Mouse (Mus musculus): ENCODE measurements around the gene Cox6a2. TPM values are rescaled to one million over a fixed set of nuclear protein-coding genes. Genes with fewer than 3 reads are reported as not detected.

Cox6a2 gene
- total and polyA plus RNA-seq, 3 experiments = 0.70 to 4.1 (median 1.1) TPM

DNA sequence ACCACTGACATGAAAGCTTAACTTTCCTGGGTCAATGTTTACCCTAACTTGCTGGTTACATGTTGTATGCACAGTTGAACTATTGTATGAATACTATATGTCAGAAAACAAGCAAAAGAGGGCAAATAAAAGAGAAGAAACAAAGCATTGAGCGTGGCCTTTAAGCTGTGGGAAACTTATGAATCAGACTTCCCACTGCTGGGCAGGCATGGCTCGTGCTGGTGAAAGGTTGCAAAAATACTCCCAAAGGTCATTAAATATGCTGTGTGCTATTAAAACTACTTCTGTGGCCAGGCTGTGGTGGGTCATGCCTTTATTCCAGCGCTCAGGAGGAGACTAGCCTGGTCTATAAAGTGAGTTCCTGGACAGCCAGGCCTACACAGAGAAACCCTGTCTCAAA lies 36.2 kb downstream of the Cox6a2 start:
- H3K4me1 ChIP-seq (ENCODE audit: control insufficient read depth in 1 of 2, insufficient read depth in 2 of 2) = peaks cover 4 to 6% of the 10 kb centered on the region in 2 experiments; a peak in 2 of 4 replicates
- H3K4me2 ChIP-seq (ENCODE audit: insufficient read depth, low read depth, poor library complexity, severe bottlenecking) = no peak overlapping the region
- DNase-seq (ENCODE audit: extremely low read depth) = no peak
- TF ChIP-seq PAX5 (IDR thresholded peaks at IDR 0.05; ENCODE audit: low read length) = no peak
- TF ChIP-seq JUN (IDR thresholded peaks at IDR 0.05; ENCODE audit: insufficient read depth, low read depth, low read length) = no peak
- TF ChIP-seq JUND (conservative IDR thresholded peaks at IDR 0.05; ENCODE audit: low read depth, low read length) = no peak
- TF ChIP-seq IRF4 (IDR thresholded peaks at IDR 0.05; ENCODE audit: low read depth, low read length) = no peak
- TF ChIP-seq ELF1 (IDR thresholded peaks at IDR 0.05; ENCODE audit: low read depth, low read length) = no peak
- no peak for TF ChIP-seq EP300 (IDR thresholded peaks at IDR 0.05; ENCODE audit: low read length)
- TF ChIP-seq ZC3H11A (IDR thresholded peaks at IDR 0.05; ENCODE audit: low read depth, low read length) = no peak
- no peak for TF ChIP-seq NRF1 (IDR thresholded peaks at IDR 0.05; ENCODE audit: low read depth, low read length)
- TF ChIP-seq MEF2A (IDR thresholded peaks at IDR 0.05; ENCODE audit: borderline replicate concordance, low read depth, low read length) = no peak
- no peak for TF ChIP-seq BHLHE40 (IDR thresholded peaks at IDR 0.05; ENCODE audit: low read depth, low read length)
- TF ChIP-seq HCFC1 (IDR thresholded peaks at IDR 0.05; ENCODE audit: low read depth, low read length) = no peak
- no peak for TF ChIP-seq RCOR1 (conservative IDR thresholded peaks at IDR 0.05; ENCODE audit: low read depth, low read length)
- TF ChIP-seq MXI1 (IDR thresholded peaks at IDR 0.05; ENCODE audit: low read depth, low read length) = no peak
- no peak for TF ChIP-seq MAZ (IDR thresholded peaks at IDR 0.05; ENCODE audit: low read depth, low read length)
- no peak for TF ChIP-seq GABPA (IDR thresholded peaks at IDR 0.05; ENCODE audit: insufficient replicate concordance, low read depth, low read length)
- TF ChIP-seq MAFK (IDR thresholded peaks at IDR 0.05; ENCODE audit: insufficient replicate concordance, low read length) = no peak
- TF ChIP-seq USF2 (conservative IDR thresholded peaks at IDR 0.05; ENCODE audit: low read depth, low read length) = no peak
- no peak for TF ChIP-seq MAX (IDR thresholded peaks at IDR 0.05; ENCODE audit: low read length)
- H3K27ac ChIP-seq (ENCODE audit: insufficient read depth, low read depth) = no peak overlapping the region
- H3K36me3 ChIP-seq (replicated peaks in 1 of 2; ENCODE audit: control insufficient read depth in 1 of 2, insufficient read depth in 1 of 2, low read length in 1 of 2) = no peaks in the 10 kb centered on the region
- no peaks in the 10 kb centered on the region for H3K9me3 ChIP-seq (replicated peaks; ENCODE audit: low read length)
- dilution Hi-C loops (cut with MboI; ENCODE audit: extremely low pct_ligation_motif_present, extremely low pct_unique_long_range_greater_than_20kb, low sequenced_read_pairs) = no loop called here
- H3K79me2 ChIP-seq (replicated peaks; ENCODE audit: control insufficient read depth, extremely low read depth, insufficient read depth, poor library complexity, severe bottlenecking) = no peaks in the 10 kb centered on the region
- no peak overlapping the region for H3K4me3 ChIP-seq (replicated peaks in 1 of 3; ENCODE audit: low read depth in 2 of 3, low read length in 2 of 3, poor library complexity in 1 of 3)
- in situ Hi-C loops (cut with MboI; ENCODE audit: low pct_ligation_motif_present, low pct_unique_long_range_greater_than_20kb, low sequenced_read_pairs) = no loop called here
- no peaks in the 10 kb centered on the region for H3K27me3 ChIP-seq (replicated peaks)
- no peak overlapping the region for H3K9ac ChIP-seq (ENCODE audit: insufficient read depth, low read depth)

DNA sequence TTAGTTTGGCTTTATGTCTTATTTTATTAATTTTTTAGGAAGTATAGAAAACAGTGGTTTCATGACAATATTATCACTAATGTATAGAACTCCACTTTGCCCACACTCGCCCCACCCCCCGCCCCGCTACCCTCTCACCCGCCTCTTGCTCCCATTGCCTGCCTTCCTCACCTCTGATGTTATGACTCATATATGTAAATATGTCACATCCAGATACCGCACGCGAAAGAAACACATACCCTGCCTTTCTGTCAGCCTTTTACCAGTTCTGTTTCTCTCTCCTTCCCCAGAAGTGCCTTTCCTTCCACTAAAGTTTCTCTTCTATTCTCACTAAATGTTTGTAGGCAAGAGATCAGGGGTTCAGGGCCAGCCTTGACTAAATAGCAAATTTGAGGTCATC lies 39.8 kb downstream of the Cox6a2 start:
- in situ Hi-C loops (cut with MboI; ENCODE audit: low pct_ligation_motif_present, low pct_unique_long_range_greater_than_20kb, low sequenced_read_pairs) (no loop called here), dilution Hi-C loops (cut with MboI; ENCODE audit: extremely low pct_ligation_motif_present, extremely low pct_unique_long_range_greater_than_20kb, low sequenced_read_pairs) (no loop called here)

More for the DNA sequence above, 39.8 kb downstream of the Cox6a2 start:
- no peak for TF ChIP-seq MXI1 (IDR thresholded peaks at IDR 0.05; ENCODE audit: low read depth, low read length)
- TF ChIP-seq MAFK (IDR thresholded peaks at IDR 0.05; ENCODE audit: insufficient replicate concordance, low read length) = 0 out of 2 replicates have a peak, but pooled peaks have one; percentile 9
- TF ChIP-seq TBP (conservative IDR thresholded peaks at IDR 0.05; ENCODE audit: low read depth, low read length) = no peak
- TF ChIP-seq MYC (IDR thresholded peaks at IDR 0.05; ENCODE audit: low read depth, low read length) = no peak
- peak; percentile 67 for TF ChIP-seq BHLHE40 (IDR thresholded peaks at IDR 0.05; ENCODE audit: low read depth, low read length)
- TF ChIP-seq CTCF (conservative IDR thresholded peaks at IDR 0.05 in 1 of 2, IDR thresholded peaks at IDR 0.05 in 1 of 2; ENCODE audit: low read depth in 2 of 2, low read length in 2 of 2) = no peak
- peak; percentile 62; the same call in 1 of the 2 replicates for TF ChIP-seq JUND (conservative IDR thresholded peaks at IDR 0.05; ENCODE audit: low read depth, low read length)
- TF ChIP-seq IRF4 (IDR thresholded peaks at IDR 0.05; ENCODE audit: low read depth, low read length) = peak; percentile 81
- TF ChIP-seq CHD2 (IDR thresholded peaks at IDR 0.05; ENCODE audit: low read length) = peak; percentile 59; the same call in 1 of the 2 replicates
- no peak for TF ChIP-seq HCFC1 (IDR thresholded peaks at IDR 0.05; ENCODE audit: low read depth, low read length)
- no peak for TF ChIP-seq KAT2A (IDR thresholded peaks at IDR 0.05; ENCODE audit: insufficient replicate concordance, low read length)
- no peak for TF ChIP-seq ZC3H11A (IDR thresholded peaks at IDR 0.05; ENCODE audit: low read depth, low read length)
- TF ChIP-seq JUN (IDR thresholded peaks at IDR 0.05; ENCODE audit: insufficient read depth, low read depth, low read length) = peak; percentile 50; the same call in 1 of the 2 replicates
- no peak for TF ChIP-seq MAZ (IDR thresholded peaks at IDR 0.05; ENCODE audit: low read depth, low read length)
- TF ChIP-seq EP300 (IDR thresholded peaks at IDR 0.05; ENCODE audit: low read length) = peak; percentile 61
- no peak for TF ChIP-seq USF1 (IDR thresholded peaks at IDR 0.05; ENCODE audit: low read depth, low read length)
- H3K9me3 ChIP-seq (replicated peaks; ENCODE audit: low read length) = no peaks in the 10 kb centered on the region
- no peak overlapping the region for H3K4me3 ChIP-seq (replicated peaks in 1 of 3; ENCODE audit: low read depth in 2 of 3, low read length in 2 of 3, poor library complexity in 1 of 3)
- H3K27ac ChIP-seq (ENCODE audit: insufficient read depth, low read depth) = no peak overlapping the region
- no peak overlapping the region for H3K9ac ChIP-seq (ENCODE audit: insufficient read depth, low read depth)
- peak; percentile 43 for DNase-seq (ENCODE audit: extremely low read depth)
- no peaks in the 10 kb centered on the region for H3K79me2 ChIP-seq (replicated peaks; ENCODE audit: control insufficient read depth, extremely low read depth, insufficient read depth, poor library complexity, severe bottlenecking)
- H3K4me1 ChIP-seq (ENCODE audit: control insufficient read depth in 1 of 2, insufficient read depth in 2 of 2) = peaks cover 4 to 6% of the 10 kb centered on the region in 2 experiments; a peak in 2 of 4 replicates
- H3K4me2 ChIP-seq (ENCODE audit: insufficient read depth, low read depth, poor library complexity, severe bottlenecking) = 0 out of 2 replicates have a peak overlapping the region, but pooled peaks have one; percentile 12
- no peaks in the 10 kb centered on the region for H3K27me3 ChIP-seq (replicated peaks)
- no peaks in the 10 kb centered on the region for H3K36me3 ChIP-seq (replicated peaks in 1 of 2; ENCODE audit: control insufficient read depth in 1 of 2, insufficient read depth in 1 of 2, low read length in 1 of 2)

Data from CH12.LX (cell line).